Mouse (Mus musculus): ENCODE results near the gene Alkbh4. TPM values are rescaled to one million over a fixed set of nuclear protein-coding genes. Genes with fewer than 3 reads are reported as not detected.

Gene Alkbh4
- 18.0 and 18.6 TPM in 2 replicates for polyA plus RNA-seq (2012; rRNA removed)

DNA sequence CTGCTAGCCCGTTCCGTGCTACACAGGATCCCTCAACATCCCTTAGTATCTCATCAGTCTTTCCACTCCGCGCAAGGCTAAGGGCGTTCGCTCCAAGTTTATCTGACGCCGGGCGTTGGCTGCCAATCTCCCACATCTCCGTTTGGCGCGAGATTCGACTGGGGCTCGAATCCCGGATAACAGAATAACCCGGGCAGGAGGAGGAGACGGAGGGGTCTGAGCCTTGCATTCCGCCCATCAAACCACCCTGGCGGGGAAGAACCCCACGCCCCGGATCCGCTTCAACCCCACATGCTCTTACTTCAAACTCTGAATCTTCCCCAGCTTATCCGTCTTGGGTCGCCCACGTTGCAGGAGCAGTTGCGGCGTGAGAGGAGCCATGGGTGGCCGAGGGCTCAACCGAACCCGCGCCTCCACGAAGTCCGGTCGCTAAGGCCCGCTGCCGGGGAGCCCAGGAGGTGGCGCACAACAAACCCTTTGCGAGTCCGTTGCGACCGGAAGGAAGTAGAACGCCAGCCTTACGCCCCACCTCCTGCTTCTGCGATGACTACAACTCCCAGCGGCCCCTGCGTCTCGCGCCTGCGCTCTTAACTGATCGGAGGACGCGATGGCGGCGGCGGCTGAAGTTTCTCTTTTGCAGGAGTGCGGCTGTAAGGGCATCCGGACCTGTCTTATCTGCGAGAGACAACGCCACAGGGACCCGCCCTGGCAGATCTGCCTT, at the start of gene Alkbh4, which contains the start of gene Lrwd1:
Gene Alkbh4 (plus strand): TSS at position 576 of the 721 bp plus-strand sequence.
Gene Lrwd1 (minus strand): TSS at position 504 of the 721 bp plus-strand sequence.

DNA sequence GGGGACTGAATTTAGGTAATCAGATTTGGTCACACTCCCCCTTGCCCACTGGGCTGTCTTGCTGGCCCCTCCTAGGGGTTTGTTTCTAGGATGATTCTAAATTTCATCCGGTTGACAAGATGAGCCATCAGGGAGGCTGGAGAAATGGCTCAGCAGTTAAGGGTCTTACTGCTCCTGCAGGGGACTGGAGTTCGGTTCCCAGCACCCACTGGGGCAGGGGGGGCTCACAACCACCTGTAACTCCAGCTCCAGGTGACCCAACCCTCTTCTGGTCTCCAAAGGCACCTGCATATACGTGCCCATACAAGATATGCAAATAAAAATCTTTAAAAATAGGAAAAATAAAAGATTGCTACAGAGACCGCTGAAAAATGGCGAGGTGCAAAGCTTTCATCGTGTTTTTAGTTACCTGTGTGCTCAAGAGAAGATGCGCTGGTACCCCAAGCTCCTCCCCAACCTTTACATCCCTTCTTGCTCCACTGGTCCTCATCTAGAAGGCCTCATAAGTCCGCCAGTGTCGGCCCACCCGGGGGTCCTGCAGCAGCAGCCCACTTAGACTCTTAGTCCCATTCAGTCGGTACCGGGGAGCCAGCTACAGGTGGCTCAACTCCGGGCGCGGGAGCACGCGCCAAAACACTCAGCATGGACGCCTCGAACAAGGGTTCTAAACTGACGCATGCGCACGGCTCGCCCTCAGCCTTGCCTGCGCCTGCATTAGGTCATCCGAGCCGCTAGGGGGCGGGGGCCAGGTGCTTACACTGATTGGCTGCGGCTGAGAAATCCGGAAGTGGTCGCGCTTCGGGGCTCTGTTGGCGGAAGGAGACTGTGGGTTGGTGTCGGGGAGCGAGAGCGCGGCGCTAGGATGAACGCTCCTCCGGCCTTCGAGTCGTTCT, 19.8 kb upstream of the Alkbh4 start, which contains the start of gene Polr2j:
Gene Polr2j (plus strand): TSS at position 741 of the 893 bp plus-strand sequence.

DNA sequence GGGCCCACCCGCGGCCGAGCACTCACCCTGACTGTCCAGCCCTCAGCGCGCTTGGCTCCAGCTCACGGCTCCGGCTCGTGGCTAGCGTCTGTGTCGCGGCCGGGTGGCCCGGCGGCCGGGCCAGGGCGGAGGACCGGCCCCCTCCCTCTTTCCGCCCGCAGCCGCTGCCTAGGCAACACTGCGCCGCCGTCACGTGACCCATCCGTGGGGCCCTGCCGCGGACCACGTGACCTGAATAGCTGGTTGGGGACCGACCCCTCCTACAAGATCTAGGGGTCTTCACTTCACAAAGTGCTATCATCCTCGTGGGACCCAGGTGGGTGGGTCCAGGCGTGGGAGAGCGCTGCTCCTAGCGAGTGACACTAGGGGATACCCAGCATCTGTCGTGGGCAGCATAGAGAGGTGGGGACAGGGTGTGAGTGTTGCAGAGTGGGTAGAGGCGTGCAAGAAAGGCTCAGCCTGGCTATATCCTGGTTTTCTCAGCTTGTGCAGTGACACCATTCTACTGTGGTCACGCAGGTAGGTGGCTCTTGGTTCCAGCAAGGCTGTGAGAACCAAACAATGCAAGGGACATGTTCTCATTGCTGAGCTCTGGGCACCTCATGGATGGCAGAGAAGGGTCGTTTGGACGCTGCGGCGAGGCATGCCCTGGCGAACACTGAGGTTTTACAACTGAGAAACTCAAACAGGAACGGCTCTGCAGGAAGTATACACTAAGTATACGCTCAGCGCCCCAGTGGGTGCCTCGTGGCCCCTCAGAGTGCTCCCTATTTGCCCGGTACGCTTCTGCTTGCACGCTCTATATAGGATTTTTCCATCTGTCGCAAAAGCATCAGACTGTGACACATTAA, 34.8 kb downstream of the Alkbh4 start, which contains the start of gene Orai2:
Gene Orai2 (minus strand): TSS at position 202 of the 851 bp plus-strand sequence.

Other genes with a start within 250 kb of the Alkbh4 start
- gene Hspb1, start 248.2 kb upstream of the Alkbh4 start, polyA plus RNA-seq (2012; rRNA removed) = 17.4 and 33.9 TPM in 2 replicates
- gene Ywhag, start 201.5 kb upstream of the Alkbh4 start, polyA plus RNA-seq (2012; rRNA removed) = 154 and 188 TPM in 2 replicates
- 1.3 and 4.9 TPM in 2 replicates for gene Ssc4d, start 161.6 kb upstream of the Alkbh4 start, polyA plus RNA-seq (2012; rRNA removed)
- 0.09 and 0.10 TPM in 2 replicates for gene Zp3, start 156.0 kb upstream of the Alkbh4 start, polyA plus RNA-seq (2012; rRNA removed)
- 17.9 and 23.2 TPM in 2 replicates for gene Dtx2, start 141.3 kb upstream of the Alkbh4 start, polyA plus RNA-seq (2012; rRNA removed)
- 1.2 and 5.9 TPM in 2 replicates for gene Upk3b, start 97.7 kb upstream of the Alkbh4 start, polyA plus RNA-seq (2012; rRNA removed)
- 0.40 and 1.4 TPM in 2 replicates for gene Upk3bl, start 81.7 kb upstream of the Alkbh4 start, polyA plus RNA-seq (2012; rRNA removed)
- 9.6 and 11.6 TPM in 2 replicates for gene Rasa4, start 52.2 kb upstream of the Alkbh4 start, polyA plus RNA-seq (2012; rRNA removed)
- 60.6 and 156 TPM in 2 replicates for gene Polr2j, start 19.5 kb upstream of the Alkbh4 start, polyA plus RNA-seq (2012; rRNA removed)
- gene Lrwd1, start 72 bp upstream of the Alkbh4 start, polyA plus RNA-seq (2012; rRNA removed) = 57.3 and 57.6 TPM in 2 replicates
- gene Orai2, start 34.6 kb downstream of the Alkbh4 start, polyA plus RNA-seq (2012; rRNA removed) = 11.4 and 12.2 TPM in 2 replicates
- gene Prkrip1, start 62.8 kb downstream of the Alkbh4 start, polyA plus RNA-seq (2012; rRNA removed) = 55.9 and 83.2 TPM in 2 replicates
- 16.6 and 22.4 TPM in 2 replicates for gene Sh2b2, start 110.4 kb downstream of the Alkbh4 start, polyA plus RNA-seq (2012; rRNA removed)

Measured in central nervous system, embryonic 11.5 days (tissue).